10 mouse cellular contexts compared by ENCODE assay signal in genomic region chr6:36903159-36903794, GRCm38 (mm10).
DNase-seq lines count a peak whose midpoint lies in the region; ATAC-seq and TF ChIP-seq lines count a peak whose summit lies in the region.
"Had no signal": no experiment of that assay in that cellular context is flagged by ENCODE, and none has a peak within 500 bp of the region (broad histone marks: within the 10 kb centered on the region; RNA-seq: fewer than 3 reads in every experiment).

No protein-coding gene starts in this region.

- no peak overlapping the region for H3K4me3 ChIP-seq in left cerebral cortex, adult 2 months
- no peak overlapping the region for H3K4me3 ChIP-seq in forebrain, embryonic 15.5 days
- no peak overlapping the region for H3K4me3 ChIP-seq in midbrain, embryonic 12.5 days
- H3K4me3 ChIP-seq: liver, embryonic 13.5 days had no signal

- H3K27me3 ChIP-seq in forebrain, embryonic 15.5 days, result no peaks in the 10 kb centered on the region
- H3K27me3 ChIP-seq in midbrain, embryonic 12.5 days, result peaks cover 10% of the 10 kb centered on the region
- H3K27me3 ChIP-seq: liver, embryonic 13.5 days had no signal

- H3K27ac ChIP-seq in left cerebral cortex, adult 2 months, result peak overlapping the region; percentile 78
- H3K27ac ChIP-seq in forebrain, embryonic 15.5 days (replicated peaks), result peak overlapping the region; percentile 35; the same call in 1 of the 2 replicates
- H3K27ac ChIP-seq in midbrain, embryonic 12.5 days (replicated peaks), result no peak overlapping the region
- H3K27ac ChIP-seq: liver, embryonic 13.5 days had no signal

- no peak for TF ChIP-seq CTCF in left cerebral cortex, adult 2 months (IDR thresholded peaks at IDR 0.05)

- H3K4me2 ChIP-seq in forebrain, embryonic 15.5 days (replicated peaks), result no peak overlapping the region
- H3K4me2 ChIP-seq in midbrain, embryonic 12.5 days (replicated peaks), result no peak overlapping the region
- H3K4me2 ChIP-seq: liver, embryonic 13.5 days had no signal

- peaks cover 10% of the 10 kb centered on the region for H3K4me1 ChIP-seq in forebrain, embryonic 15.5 days
- H3K4me1 ChIP-seq in midbrain, embryonic 12.5 days, result peaks cover 11% of the 10 kb centered on the region
- H3K4me1 ChIP-seq: liver, embryonic 13.5 days had no signal

- 6% methylated on average over 8 of the region's 8 CpGs for WGBS in forebrain, embryonic 15.5 days
- 10% methylated on average over 8 of the region's 8 CpGs for WGBS in midbrain, embryonic 12.5 days

- no peak for DNase-seq in left cerebral cortex, adult 2 months (ENCODE audit: extremely low spot score in 1 of 2, low spot score in 2 of 2)
- no peak for DNase-seq in left cerebral cortex, postnatal 36 days (ENCODE audit: low spot score in 2 of 2)
- DNase-seq in thymus, adult 18-20 months, result no peak
- DNase-seq in spleen, postnatal 36 days (ENCODE audit: low spot score in 2 of 2), result no peak
- DNase-seq in adrenal gland, adult 8-10 months, result no peak
- DNase-seq: cerebellum, adult 9-11 months; liver, embryonic 13.5 days; thymus, postnatal 14 days had no signal

- H3K36me3 ChIP-seq in forebrain, embryonic 15.5 days, result no peaks in the 10 kb centered on the region
- H3K36me3 ChIP-seq in midbrain, embryonic 12.5 days, result no peaks in the 10 kb centered on the region
- H3K36me3 ChIP-seq: liver, embryonic 13.5 days had no signal

- intact Hi-C loops in left cerebral cortex, adult 2 months (cut with DNase I), result loop anchor here (5.0 to 10.0 kb wide), 3 partner anchors 91 to 1308 kb away; partner anchors contain the start of gene Ptn
- intact Hi-C loops in left cerebral cortex, postnatal 36 days (cut with DNase I), result loop anchor here (5.0 kb wide), 1 partner anchor 91 kb away; the partner anchor contains the start of gene Ptn

- no peak overlapping the region for H3K9ac ChIP-seq in forebrain, embryonic 15.5 days (replicated peaks)
- H3K9ac ChIP-seq in midbrain, embryonic 12.5 days (replicated peaks), result no peak overlapping the region
- H3K9ac ChIP-seq: liver, embryonic 13.5 days had no signal

- no peaks in the 10 kb centered on the region for H3K9me3 ChIP-seq in forebrain, embryonic 15.5 days
- no peaks in the 10 kb centered on the region for H3K9me3 ChIP-seq in midbrain, embryonic 12.5 days
- H3K9me3 ChIP-seq: liver, embryonic 13.5 days had no signal

- peak; percentile 74 for ATAC-seq in forebrain, embryonic 15.5 days (replicated peaks)
- peak; percentile 70 for ATAC-seq in midbrain, embryonic 12.5 days (ENCODE audit: low FRiP score, low read depth)
